Mouse (Mus musculus): Measurements from ENCODE around the gene Ppm1n.

- TF ChIP-seq CTCF (IDR thresholded peaks at IDR 0.05; ENCODE audit: borderline replicate concordance, insufficient read depth, low read length) (no peak), POLR2A (IDR thresholded peaks at IDR 0.05; ENCODE audit: low read depth, low read length) (no peak)
Observed at GRCm38 (mm10) chr7:19282791-19283405, 3.0 kb upstream of the Ppm1n start.

Data from embryonic fibroblast, embryonic 13.5 days (primary cell).